Mouse (Mus musculus): ENCODE results near the gene Dph1.

Dph1 gene

DNA sequence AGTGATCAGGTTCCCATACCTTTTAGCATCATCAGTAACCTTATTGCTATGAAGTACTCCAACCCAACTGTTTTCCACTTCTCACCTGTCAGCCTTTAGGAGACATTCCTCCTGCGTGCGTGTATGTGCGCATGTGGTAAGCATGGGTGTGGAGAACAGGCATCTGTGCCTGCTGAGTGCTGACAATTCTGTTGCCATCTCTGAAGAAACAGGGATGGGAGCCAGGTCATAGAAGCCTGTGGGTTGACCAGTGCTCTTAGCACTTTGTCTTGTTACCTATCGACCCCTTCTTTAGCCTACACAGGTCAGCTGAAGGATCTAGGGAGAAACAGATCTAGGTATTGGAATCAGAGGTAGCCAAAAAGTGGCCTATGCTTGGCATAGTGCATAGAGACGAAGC is 57.6 kb downstream of the Dph1 start:
- DNase-seq (ENCODE audit: low spot score) = no peak

- no peak for DNase-seq (ENCODE audit: low spot score)
Observed at GRCm38 (mm10) chr11:75132278-75132677, 58.8 kb downstream of the Dph1 start.

DNA sequence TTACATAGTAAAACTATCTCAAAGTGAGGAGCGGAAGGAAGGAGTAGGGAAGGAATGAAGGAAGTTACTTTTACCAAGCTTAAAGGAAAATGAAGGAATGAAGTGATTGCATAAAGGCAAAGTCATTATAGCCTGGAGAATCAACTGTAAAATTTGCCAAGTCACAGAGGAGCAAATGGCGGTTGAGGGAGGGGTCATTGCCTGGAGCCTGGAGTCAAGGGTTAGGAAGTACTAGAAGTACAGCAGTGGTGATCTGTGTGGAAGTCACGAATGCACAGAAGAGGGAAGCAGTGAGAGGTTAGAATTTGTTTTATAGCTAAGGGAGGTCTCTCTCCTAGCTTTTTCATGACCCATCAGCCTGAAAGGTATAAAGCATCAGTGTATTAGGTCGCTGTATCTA is 59.7 kb downstream of the Dph1 start:
- DNase-seq (ENCODE audit: low spot score) = no peak

DNA sequence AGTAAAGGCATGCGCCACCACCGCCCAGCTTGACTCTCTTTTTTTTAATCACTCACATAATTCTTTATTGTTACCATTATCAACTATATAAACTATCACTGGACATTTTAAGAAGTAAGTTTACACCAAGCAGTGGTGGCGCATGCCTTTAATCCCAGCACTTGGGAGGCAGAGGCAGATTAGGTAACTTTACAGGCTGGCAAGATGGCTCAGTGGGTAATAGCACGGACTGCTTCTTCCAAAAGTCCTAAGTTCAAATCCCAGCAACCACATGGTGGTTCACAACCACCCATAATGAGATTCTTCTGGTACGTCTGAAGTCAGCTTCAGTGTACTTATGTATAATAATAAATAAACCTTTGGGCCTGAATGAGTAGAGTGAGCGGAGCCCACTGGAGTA is 61.6 kb downstream of the Dph1 start:
- no peak for DNase-seq (ENCODE audit: low spot score)

Measured in left cerebral cortex, adult 11 months (tissue).